Mouse (Mus musculus): ENCODE data around the gene Evx1. TPM values are rescaled to one million over a fixed set of nuclear protein-coding genes. Genes with fewer than 3 reads are reported as not detected.

The Evx1 gene
- total RNA-seq, 2 experiments from 2014 or later = not detected

DNA sequence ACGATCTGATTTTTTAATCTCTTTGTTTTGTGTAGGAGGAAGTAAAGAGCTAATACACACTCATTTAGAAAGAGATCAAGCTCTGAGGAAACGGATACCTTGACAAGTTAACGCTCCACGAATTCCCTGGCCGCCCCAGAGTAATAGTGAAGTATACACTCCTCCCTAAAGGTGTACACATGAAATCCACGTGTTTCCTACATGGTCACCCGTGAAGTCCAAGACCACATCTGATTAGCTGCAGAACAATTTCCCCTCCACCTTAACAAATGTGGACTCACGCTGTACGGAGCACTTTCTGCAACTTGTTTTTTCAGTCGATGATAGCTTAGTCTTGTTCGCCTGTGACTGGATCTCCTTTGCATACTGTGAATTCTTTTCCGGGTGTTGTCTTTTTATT is 23.1 kb upstream of the Evx1 start:
- DNase-seq (ENCODE audit: low spot score in 2 of 2) = no peak

DNA sequence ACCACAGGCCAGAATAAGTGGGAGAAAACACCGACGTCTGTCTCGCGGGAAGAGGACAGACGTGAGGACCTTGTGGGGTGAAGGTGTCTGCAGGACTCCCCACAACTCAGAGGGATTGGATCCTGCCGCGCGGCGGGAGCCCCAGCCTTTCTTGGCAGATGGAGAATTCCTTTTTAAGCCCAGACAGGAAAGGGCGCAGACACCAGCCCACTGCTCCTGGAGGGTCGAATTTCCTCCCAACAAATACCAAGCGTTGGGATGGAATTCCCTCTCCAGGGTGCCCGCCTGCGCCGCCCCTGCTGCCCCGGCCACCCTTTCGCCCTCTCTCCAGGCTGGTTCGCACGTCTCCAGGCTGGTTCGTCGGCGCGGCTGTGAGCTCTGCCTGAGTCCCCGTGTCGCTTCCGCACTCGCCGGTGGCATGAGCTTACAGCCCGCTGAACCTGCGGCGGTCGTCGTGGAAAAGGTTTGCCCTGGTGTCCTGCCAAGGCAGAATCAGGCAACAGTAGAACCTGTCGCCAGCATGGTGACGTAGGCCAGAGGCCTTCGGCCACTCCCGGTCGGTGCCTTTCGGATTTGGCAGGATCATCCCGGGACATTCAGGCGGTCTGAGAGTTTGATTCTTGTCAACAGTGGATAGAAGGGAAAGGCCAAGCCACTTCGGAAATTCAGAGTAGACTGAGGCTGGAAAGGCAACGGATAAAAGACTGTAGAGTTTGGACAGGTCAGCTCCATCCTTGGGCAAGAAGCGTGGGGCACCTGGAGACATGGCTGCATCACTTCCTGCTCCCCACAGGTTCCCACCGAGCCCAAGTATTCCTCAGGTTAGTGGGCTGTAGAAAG is 22.1 kb upstream of the Evx1 start:
- DNase-seq (ENCODE audit: low spot score in 2 of 2) = no peak

DNA sequence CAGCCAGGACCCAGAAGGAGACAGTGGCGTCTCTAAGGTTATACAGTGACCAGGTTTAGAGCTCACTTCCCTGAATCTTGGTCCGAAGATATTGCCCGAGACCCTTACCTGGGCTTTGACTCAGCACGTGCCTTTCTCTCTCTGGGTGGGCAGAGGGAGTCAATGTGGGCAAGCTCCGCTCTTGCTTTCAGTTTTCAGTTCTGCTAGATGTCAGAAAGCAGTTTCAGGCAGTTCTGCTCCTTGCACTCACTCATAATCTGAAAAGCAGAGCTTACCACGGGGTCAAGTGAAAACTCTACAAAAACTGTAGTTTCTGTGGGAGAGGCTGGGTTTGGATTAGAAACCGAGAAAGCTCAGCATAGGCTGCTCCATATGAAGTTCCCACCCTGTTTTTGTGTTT is 21.0 kb upstream of the Evx1 start:
- no peak for DNase-seq (ENCODE audit: low spot score in 2 of 2)

DNA sequence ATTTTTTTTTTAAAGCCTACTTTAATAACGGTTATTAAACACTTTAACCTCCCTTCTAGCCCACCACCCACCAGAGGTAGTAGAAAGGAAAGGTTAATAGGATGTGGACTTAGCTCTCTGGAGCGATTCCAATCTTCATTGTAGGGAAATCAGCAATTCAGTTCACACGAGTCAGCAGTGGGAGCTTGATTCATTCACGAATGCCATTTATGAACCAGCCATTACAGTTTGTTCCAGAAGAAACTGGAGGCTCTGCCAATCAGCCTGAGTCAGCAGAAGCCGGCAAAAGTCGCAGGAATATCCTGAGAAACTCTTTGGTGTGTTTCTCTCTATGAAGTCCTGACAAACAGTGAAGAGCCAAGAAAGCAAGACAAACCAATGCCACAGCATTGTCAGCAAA is 18.7 kb upstream of the Evx1 start:
- no peak for DNase-seq (ENCODE audit: low spot score in 2 of 2)

DNA sequence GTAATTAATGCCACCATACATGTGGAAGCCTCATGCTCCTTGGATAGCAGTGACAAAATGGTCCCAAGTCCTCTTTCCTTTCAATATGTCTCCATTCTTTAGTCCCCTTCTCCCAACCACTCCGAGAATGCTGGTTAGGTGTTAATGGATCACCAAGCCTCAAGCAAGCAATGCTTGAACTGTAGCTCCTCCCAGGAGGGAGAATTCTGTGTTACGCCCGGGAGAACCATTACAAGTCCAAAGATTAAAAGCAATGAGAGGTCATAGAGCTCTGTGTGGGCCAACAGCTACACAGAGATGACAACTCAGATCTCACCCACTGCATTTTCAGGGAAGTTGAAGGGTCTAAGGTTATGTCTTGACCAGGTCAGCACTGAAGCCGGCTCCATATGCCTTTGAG is 14.8 kb upstream of the Evx1 start:
- DNase-seq (ENCODE audit: low spot score in 2 of 2) = no peak

DNA sequence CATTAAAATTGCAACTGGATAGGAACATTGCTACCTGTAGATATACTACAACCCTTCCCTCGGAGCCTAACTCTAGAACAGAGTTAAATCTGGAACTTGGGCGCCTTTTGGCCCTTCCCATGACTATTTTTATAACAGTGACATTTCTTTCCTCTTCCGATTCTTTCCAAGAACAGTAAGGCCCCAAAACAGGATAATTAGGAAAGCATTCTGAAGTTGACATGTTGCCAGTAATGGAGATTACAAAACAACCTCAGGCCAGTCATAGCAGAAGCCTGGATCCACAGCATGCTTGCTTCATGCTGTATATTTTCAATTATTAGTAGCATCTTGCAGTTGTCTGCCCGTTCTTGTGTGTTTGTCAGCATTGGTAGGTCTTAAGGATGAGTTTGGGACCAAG is 12.5 kb upstream of the Evx1 start:
- no peak for DNase-seq (ENCODE audit: low spot score in 2 of 2)

DNA sequence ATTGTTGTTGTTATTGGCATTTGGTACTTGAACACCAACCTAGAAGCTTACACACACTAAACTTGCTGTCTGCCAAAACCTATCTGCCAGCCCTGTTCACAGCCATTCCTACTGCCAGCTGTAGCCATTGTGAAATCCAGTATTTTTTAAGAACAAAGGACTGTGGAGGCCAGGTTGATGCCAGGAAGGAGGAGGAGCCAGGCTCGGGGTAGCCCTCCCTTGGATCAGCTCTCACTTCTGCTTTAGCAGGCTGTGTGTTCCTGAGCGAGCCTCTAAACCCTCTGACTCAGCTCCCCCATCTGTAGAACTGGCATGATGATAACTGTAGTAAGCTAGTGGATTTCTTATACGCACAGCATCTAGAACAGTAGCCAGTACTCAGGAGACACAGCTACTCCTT is 9.9 kb upstream of the Evx1 start:
- DNase-seq (ENCODE audit: low spot score in 2 of 2) = no peak

DNA sequence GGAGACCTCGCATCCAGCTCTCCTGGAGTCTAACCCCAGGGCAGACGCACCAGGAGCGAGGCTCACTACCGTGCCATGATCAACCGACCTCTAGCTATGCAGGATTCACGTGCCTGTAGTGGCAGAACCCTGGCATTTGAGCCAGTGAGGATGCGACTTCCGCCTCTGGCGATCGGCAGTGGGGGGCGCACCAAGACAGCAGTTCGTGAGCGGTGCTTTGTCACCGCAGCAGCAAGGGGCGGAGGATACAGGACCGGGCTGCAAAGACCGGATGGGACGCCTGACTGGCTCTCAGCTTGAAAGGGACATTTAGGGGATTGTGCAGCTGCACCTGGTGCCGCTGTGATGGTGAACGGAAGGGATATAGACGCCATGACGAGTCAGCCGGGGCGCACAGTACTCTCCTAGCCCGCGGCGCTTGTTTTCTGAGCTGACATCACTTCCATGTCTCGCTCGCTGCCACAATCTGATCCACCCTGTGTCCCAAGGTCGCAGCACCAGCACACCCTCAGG is 7.4 kb upstream of the Evx1 start:
- DNase-seq (ENCODE audit: low spot score in 2 of 2) = peak; percentile 57 to 62

DNA sequence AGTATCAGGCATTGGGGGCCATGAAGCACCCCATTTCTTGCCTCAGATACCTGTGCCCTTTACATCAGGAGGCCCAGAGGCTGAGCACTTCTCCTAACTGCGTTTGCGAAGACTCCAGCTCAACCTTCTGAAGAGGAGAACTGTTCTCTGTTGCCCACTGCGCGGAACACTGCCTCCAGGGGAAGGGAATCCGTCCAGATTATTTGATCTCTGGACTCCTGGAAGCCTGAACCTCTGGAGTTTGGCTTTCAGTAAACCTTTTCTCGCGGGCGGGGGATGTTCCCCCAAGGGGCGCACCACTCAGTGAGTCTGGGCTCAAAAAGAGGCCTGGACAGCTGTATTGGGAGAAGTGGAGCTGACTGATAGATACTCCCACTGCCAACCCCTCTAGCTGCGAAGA is 3.5 kb upstream of the Evx1 start:
- DNase-seq (ENCODE audit: low spot score in 2 of 2) = no peak

DNA sequence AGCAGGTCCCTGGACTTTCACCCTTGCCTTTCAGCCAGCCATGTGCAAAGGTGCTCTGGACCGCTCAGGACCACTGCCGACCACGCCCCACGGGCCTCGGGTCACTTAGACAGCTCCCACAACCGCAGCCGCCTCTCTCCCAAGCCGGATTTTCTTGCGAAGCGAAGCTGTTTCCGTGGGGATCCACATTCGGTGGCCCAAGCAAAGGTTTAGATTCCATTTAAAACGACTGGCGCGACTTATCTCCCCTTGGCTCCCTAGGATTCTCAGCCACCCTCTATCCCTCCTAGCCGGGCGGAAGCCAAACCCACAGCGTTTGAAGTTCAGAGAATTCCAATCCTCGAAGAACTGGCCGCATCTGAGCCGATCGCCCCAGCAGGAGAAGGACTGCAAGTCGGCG is 2.9 kb upstream of the Evx1 start:
- DNase-seq (ENCODE audit: low spot score in 2 of 2) = no peak

DNA sequence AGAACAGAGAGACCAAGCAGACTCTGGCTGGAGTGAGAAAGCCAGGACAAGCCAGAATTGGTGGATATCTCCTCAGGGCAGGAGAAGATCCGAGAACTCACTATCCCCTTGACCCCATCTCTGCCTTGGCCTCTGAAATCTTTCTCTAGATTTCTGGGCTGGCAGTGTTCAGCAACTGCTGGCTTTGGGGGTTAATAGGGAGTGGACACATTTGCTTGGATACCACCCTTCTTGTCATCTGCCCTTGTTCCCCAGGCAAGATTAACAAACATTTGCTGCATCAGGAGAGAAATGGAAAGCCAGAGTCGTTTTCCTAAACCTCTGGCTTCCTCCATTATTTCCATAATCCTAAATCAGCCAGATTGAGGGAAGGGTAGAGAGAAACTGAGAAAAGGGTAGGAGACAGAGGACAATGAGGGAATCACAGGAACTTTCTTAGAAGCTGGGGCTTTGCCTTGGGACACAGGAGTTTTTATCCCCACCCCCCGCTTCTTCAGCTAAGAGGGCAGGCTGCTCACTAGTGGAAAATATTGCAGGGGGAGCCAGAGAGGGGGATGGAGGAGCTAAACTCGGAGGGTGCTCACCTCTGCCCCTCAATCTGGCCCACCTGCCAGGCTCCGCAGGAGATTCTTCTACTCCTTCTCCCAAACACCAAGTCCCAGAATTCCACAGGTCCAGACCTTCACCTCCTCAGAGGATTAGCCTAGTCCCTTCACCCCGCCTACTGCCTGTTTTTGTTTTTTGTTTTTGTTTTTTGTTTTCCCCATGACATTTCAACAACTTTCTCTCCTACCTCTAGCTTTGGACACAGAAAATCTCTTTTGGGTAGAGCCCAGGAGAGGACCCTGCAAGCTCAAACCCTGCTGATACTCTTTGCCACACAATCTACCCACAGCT is 1.4 kb upstream of the Evx1 start:
- DNase-seq (ENCODE audit: low spot score in 2 of 2) = no peak

DNA sequence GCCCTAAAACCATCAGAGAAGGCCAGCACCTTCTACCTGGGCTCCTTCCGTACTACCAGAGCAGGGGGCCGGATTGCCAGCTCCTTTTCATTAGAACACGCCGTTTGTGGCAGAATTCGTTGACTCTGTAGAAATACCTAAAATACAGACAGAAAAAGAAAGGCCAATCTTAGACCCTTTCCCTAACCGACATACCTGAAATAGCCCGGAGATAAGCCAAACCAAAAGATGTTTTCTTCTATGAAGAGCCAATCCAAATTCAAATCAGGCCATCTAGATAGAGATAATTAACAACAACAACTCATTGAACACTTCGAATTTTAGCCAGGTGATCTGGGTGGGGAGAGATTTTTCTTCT is 761 bp upstream of the Evx1 start:
- no peak for DNase-seq (ENCODE audit: low spot score in 2 of 2)

DNA sequence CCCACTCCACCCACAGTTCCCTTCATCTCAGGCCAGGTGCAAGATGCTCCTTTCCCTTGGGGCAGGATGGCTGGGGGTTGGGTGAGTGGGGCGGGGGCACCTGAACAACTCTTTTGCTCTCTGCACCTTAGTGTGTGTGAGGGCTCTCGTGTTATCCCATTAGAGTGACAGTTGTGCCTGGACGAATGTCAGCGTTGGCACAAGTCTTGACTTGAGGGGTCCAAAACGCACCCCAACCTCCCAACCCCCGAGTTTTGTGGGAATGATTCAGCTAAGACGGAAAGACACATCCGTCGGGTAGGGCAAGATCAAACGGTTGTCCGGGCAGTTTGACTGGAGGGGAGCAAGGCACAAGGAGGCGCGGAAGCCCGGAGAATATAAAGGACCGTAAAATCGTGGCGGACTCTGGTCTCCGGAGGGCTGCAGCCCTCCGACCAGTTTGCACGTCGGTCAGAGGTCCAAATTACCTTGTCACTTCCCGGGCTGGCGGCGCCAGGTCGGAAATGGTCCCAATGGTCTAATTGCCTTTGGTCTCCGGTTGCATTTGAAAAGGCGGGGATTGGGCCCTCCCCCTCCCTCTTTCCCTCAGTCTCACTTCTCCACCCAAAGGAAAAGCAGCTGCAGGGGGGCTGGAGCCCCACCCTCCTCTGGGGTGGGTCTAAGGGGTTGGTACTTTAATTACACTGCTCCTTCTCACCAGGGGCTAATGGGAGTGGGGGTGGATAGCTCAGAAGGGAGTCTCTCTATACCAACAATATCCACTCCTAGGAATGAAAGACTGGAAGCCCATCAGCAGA is 1.2 kb downstream of the Evx1 start:
- DNase-seq (ENCODE audit: low spot score in 2 of 2) = no peak

DNA sequence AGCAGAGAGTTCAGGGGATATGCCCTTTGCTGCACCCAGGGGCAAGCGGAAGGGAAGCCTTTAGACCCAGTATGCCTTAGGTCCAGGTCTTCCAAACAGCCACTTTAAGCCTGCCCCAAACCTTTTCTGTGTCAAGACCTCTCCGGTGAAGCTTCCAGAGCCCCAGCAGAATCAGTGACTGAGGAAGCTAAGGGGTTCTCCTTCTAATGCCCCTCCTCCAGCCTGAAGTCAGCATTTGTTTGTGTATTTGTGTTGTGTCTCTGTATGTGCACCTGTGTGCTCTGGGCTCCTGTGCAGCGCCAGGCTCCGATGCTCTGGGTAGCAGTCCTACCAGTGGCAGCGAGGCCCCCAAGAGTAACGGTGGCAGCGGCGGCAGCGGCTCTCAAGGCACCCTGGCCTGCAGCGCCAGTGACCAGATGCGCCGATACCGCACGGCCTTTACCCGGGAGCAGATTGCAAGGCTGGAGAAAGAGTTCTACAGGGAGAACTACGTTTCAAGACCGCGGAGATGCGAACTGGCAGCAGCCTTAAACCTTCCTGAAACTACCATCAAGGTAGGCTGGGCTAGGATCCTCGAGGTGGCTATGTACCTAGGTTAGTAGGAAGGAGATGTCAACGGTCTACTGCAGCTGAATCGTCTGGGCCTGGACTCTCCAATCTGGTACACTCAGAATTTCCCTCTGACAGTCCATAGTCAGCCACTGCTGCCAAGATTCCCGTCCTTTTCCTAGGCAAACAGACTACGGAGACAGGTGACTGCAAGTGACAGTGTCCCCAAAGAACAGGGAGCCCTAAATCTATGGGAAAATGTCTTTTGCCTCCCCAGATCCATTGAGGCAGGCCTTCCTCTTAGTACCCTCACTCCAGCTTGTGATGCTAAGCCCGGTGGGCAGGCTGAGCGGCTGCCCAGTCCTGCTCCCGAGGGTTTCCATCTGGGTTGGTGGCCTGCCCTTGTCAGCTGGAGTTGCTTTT is 2.4 kb downstream of the Evx1 start:
- DNase-seq (ENCODE audit: low spot score in 2 of 2) = no peak

DNA sequence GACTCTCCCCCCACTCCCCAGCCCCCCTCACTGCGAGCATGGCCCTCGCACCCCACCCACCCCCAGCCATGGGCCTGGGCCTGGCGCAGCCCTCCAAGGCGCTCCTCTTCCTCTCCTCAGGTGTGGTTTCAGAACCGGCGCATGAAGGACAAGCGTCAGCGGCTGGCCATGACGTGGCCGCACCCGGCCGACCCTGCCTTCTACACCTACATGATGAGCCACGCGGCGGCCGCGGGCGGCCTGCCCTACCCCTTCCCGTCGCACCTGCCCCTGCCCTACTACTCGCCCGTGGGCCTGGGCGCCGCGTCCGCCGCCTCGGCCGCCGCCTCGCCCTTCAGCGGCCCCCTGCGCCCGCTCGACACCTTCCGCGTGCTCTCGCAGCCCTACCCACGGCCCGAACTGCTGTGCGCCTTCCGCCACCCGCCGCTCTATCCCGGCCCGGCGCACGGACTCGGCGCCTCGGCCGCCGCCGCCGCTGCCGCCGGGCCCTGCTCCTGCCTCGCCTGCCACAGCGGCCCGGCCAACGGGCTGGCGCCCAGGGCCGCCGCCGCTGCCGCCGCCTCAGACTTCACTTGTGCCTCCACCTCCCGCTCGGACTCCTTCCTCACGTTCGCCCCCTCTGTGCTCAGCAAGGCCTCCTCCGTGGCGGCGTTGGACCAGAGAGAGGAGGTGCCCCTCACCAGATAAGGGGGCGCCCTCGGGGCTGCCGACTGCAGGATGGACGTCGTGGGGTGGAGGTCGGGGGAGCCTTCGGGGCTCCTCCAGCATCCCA is 3.3 kb downstream of the Evx1 start:
- no peak for DNase-seq (ENCODE audit: low spot score in 2 of 2)

DNA sequence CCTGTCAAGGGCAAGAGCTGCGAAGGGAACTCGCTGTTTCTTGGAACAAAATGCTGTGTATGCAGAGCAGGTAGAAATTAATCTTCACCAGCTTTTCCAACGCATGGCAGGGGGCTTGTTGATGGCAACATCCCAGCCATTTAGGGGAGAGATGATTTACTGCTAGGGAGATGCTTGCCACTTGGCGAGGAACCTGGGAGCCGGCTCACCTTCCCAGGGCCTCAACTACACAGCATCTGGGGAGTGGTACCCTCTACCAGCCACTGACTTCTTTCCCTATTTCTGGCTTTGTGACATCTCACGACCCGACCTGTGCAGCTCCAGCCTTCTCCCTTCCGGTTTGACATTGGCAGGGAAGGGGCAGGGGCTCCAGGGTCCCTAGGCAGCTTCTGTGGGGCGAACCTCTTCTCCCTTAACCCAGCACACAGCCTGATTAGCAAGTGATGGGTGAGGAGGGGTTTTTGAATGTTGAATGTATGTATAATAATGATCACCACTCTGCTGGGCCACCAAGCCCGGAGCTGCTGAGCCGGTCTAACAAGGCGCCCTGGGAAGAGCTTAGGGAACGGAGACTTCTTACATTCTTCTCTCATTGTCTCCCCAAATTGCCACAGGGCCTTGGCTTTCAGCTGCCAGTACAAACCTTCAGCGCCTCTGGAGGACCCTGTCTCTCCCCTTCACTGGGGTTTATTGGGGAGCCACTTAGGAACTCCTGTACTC is 4.3 kb downstream of the Evx1 start:
- no peak for DNase-seq (ENCODE audit: low spot score in 2 of 2)

DNA sequence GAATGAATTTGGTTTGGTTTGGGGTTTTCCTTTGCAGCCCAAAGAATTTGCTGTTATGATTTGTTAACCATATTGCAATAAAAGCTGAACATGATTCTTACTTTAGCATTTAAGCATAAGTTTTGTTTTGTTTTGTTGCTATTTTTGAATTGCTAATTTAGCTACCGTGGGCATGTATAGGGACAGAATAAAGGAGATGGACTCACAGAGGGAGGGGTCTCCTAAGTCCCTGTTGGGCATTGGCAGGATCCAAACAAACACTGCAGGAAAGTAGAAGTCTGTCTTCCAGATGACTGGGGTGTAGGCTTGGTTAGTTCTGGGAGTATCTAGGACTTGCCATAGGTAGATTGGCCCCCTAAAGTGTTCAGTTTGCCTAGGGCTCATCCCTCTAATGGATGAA is 5.0 kb downstream of the Evx1 start:
- DNase-seq (ENCODE audit: low spot score in 2 of 2) = no peak

DNA sequence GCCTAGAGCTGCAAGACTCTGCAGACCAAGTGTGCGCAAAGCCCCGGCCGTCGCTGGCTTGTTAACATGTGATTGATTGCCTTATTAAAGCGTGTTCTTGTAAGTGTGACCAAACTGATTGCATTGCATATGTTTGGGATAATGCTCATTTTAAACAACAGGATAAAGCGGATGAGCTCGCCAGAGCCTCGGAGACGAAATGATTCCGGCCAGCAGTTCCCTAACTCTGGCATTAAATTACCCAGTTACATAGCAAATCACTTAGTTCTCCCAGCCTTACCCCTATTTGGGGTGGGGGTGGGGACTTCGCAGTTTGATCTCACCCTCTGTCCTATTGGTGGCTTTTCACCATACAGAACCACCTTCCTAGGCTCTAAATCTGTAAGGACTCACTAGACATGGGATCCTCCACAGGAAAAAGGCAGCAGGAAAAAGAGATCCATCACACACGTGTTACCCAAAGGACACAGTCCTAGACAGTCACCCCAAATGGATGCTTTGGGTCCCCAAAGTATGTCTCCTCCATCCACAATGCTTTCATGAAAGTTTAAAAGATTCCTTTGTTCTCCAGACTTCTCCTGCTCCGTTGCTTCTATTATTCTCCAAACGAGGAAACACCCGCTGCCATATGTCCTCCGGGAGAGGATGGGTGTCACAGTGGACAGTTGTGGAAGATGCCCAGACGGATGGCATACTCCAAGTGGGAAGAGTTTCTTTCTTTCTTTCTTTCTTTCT is 6.8 kb downstream of the Evx1 start:
- DNase-seq (ENCODE audit: low spot score in 2 of 2) = no peak
